Mouse (Mus musculus) spleen, adult 12 weeks (tissue): Measurements from ENCODE around the gene Syne2.
"Not testable (repeated sequence)": the region's sequence is repeated elsewhere in the genome, so short reads cannot be mapped to it uniquely, and the experiment has no call there.

Experiments
- DNase-seq: peaks from one replicate; pipeline ENCODE4 v3.0.0; 2022; ENCODE audit warnings: low spot score

Syne2 gene

DNA sequence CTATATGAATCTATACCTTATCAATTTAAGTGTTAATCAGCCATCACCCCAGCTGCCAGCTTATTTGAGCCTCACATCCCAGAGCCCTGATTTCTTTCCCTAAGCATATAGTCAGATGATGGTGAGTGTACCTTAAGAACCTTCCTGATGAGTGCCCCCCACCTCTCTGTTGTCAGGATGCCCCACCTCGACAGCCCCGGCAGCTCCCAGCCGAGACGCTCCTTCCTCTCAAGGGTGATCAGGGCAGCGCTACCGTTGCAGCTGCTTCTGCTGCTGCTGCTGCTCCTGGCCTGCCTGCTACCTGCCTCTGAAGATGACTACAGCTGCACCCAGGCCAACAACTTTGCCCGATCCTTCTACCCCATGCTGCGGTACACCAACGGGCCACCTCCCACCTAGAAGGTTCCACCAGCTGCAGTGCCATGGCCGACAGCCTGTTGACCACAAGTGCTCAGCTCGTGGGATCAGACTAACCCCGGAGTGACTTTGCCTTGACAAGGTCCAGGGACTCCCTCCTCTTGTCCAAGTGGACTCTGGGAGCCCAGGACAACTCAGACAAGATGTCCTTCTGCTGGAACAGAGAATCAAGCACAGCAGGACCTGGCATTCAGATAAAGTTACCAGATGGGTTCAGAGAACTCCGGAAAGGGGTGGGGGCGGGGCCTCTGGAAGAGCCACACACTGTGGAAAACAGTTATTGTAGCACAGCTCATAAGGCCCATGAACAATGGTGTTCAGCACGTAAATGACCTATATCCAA is 291.9 kb downstream of the Syne2 start:
- DNase-seq: no peak

- no peak for DNase-seq
These were observed 293.1 kb downstream of the Syne2 start for GRCm38 (mm10) chr12:76111046-76111445.

GRCm38 (mm10) chr12:76116577-76116976 is 298.6 kb downstream of the Syne2 start:
- no peak for DNase-seq

DNA sequence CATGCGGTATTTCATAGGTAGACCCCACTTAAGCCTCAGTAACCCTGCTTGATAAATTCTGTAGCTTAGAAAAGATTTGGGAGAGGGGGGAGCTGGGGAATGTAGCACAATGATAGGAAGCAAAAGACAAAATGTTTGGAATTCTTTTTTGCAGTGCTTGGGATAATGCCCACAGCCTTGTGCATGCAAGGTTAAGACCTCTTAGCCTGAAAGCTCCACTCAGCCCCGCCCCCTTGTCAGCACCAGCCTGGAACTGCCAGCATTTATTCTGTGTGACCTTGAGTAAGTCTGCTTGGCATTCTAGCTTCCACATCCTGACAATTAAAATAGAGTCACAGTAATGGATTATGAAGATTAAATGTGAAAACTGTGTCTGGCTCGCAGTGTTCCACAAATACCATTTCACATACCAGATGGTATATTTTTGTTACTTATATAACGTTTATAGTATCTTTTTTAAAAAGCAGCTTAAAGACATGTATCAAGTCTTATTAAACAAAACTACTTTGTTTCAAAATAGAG is 299.8 kb downstream of the Syne2 start:
- DNase-seq: no peak

GRCm38 (mm10) chr12:76123223-76123622 is 305.3 kb downstream of the Syne2 start:
- DNase-seq: no peak

GRCm38 (mm10) chr12:76128306-76128705 is 310.4 kb downstream of the Syne2 start:
- no peak for DNase-seq

DNA sequence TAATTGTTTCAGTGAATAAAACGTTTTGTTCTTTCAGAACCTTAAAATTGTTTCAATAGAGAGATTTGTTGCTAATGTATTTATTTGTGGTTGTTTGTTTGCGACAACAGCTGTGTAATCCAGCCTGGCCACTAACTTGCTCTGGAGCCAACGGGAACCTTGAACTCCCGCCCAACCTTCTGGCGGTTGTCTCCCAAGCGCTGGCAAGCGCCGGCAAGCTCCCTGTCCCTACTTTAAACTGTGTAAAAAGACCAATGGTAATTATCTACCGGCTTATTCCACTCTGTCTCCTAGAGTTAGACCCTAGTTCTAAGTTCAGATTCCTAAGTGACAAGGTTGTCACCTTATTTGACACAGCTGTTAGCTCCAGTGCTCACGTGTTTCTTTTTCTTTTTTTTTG is 310.9 kb downstream of the Syne2 start:
- DNase-seq: no peak

DNA sequence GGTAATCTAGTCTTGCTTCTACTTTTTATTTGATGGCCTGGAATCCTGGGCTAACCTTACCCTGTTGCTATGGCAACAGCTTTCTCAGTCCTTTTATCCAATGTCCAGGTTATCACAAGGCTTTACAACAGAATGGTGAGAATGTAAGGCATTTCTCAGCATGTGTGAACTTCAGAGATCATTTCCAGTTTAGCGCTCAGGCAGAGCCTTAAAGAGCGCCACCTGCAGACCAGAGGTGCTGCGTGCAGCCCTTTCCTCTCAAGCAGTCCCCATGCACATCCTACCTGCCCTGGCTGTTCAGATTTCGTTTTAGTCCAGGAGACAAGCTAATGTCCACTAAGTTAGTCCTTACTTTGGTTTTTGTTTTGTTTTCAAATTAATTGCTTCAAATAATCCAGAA is 312.3 kb downstream of the Syne2 start:
- DNase-seq: no peak

DNA sequence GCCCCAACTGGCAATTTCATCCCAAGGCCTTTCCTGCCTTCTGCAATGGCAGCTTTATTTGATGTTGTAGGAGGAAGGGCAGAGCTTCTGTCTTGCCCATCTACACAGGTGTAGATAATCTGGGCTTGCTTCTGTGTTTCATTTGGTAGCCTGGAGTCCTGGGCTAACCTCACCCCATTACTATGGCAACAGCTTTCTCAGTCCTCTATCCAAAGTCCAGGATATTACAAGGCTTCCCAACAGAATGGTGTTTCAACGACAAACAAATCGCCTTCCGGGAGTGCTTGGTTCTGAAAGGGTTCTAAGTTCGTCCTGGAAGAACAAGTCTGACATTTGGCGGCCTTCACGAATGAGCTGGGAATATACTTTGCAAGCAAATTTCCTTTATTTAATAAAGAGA is 313.0 kb downstream of the Syne2 start:
- DNase-seq: no peak

DNA sequence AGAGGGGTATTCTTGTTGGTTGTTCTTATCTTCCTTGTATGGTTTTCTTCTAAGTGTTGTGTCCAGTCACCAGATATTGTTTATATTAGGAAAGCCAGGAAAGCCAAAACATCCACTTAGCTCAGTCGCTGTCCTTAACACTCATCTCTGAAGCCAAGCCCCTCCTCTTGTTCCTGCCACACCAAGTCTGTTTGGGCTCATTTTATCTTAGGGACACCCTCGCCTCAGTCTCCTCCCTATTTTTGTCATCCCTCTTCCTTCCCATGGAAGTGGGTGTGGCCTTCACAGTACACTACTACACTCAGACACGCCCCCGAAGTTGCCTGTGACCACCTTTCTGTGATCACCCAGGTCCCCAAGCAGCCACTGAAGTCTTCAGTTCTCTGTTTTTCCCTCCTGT is 314.7 kb downstream of the Syne2 start:
- DNase-seq: no peak

GRCm38 (mm10) chr12:76133081-76133480 is 315.1 kb downstream of the Syne2 start:
- DNase-seq: not testable (repeated sequence)

DNA sequence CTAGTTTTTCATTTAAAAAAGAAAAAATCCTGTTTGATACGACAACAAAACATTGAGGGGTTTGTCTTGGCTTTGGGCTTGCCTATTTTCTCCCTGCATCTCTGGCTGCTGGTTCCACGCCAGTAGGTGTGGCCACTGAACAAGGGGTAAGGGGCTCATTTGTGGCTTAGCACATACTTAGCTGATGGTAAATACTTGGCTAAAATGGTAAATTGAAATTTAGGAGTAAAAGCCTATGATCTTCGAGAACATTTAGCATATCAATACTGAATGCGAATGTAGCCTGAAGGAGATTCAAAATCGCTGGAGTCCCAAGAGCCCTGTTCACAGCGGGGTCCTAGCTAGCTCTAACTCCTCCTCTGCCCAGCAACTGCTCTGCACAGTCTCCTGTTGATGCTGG is 318.8 kb downstream of the Syne2 start:
- DNase-seq: no peak

- DNase-seq: not testable (repeated sequence)
These were observed 334.5 kb downstream of the Syne2 start for GRCm38 (mm10) chr12:76152389-76152788.
